16 mouse cellular contexts compared by ENCODE assay signal in the genomic region with DNA sequence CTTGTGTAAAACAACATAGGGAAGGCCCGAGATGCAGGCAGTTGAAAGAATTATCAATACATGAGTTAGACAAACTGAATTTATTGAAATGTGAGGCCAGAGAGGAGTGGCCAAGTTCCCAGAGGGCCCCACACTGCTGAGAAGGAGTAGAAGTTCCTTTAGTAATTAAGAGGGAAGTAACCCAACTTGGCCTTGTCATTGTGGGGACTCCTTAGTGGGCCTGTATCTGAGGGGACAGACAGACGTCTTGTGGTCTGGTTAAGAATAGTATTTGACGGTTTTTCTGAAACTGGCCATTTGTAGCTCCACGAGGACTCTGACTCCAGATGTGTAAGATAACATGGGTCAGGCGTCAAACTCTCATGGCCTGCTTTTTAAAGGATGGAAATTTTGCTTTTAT. TPM values are rescaled to one million over a fixed set of nuclear protein-coding genes. Genes with fewer than 3 reads are reported as not detected.
"Had no signal": no experiment of that assay in that cellular context is flagged by ENCODE, and none has a peak within 500 bp of the region (broad histone marks: within the 10 kb centered on the region; RNA-seq: fewer than 3 reads in every experiment).

No protein-coding gene starts in this region.

- DNase-seq: gastrocnemius, adult 2 months; gastrocnemius, postnatal 10 days; gastrocnemius, postnatal 25 days; heart, adult 11 months; heart, adult 2 months; heart, postnatal 14 days; heart, postnatal 36 days; kidney, adult 18-20 months; kidney, adult 8-10 months; kidney, postnatal 10 days; kidney, postnatal 25 days; liver; liver, embryonic 13.5 days had no signal

- ATAC-seq: hindbrain, embryonic 16.5 days; inflammation-experienced regulatory T-cells, adult 6 months had no signal

RNA-seq across cellular contexts. Expression of gene Npy, which starts 40.7 kb away (rescaled TPM):
- total RNA-seq: gastrocnemius, adult 2 months; gastrocnemius, postnatal 10 days; gastrocnemius, postnatal 25 days; gastrocnemius, postnatal 4 days; heart, adult 2 months; heart, postnatal 14 days had no signal
